Mouse (Mus musculus): ENCODE data around the gene Nfatc2. TPM values are rescaled to one million over a fixed set of nuclear protein-coding genes. Genes with fewer than 3 reads are reported as not detected.

The Nfatc2 gene
- polyA plus RNA-seq, 1 experiment from 2014 or later, result 2.6 TPM

GRCm38 (mm10) chr2:168491791-168492190 lies 109.7 kb downstream of the Nfatc2 start:
- WGBS, result 50% methylated on average over 7 of the region's 7 CpGs
- H3K9ac ChIP-seq (replicated peaks; ENCODE audit: low read length), result no peak overlapping the region
- ATAC-seq (ENCODE audit: low FRiP score, low TSS enrichment), result no peak
- H3K4me3 ChIP-seq (ENCODE audit: low read length), result no peak overlapping the region
- no peak overlapping the region for H3K4me2 ChIP-seq (replicated peaks; ENCODE audit: low read depth, low read length)
- no peaks in the 10 kb centered on the region for H3K27me3 ChIP-seq (ENCODE audit: insufficient read depth, low read length)
- no peaks in the 10 kb centered on the region for H3K9me3 ChIP-seq (ENCODE audit: low read length)
- H3K36me3 ChIP-seq (ENCODE audit: insufficient read depth, low read length), result no peaks in the 10 kb centered on the region
- no peak overlapping the region for H3K27ac ChIP-seq (ENCODE audit: low read length)
- no peaks in the 10 kb centered on the region for H3K4me1 ChIP-seq (ENCODE audit: insufficient read depth, low read length)

- ATAC-seq (ENCODE audit: low FRiP score, low TSS enrichment), result no peak
- 87% methylated on average over 13 of the region's 13 CpGs for WGBS
- H3K36me3 ChIP-seq (ENCODE audit: insufficient read depth, low read length), result no peaks in the 10 kb centered on the region
- no peaks in the 10 kb centered on the region for H3K4me1 ChIP-seq (ENCODE audit: insufficient read depth, low read length)
- no peaks in the 10 kb centered on the region for H3K27me3 ChIP-seq (ENCODE audit: insufficient read depth, low read length)
- H3K9me3 ChIP-seq (ENCODE audit: low read length), result no peaks in the 10 kb centered on the region
- no peak overlapping the region for H3K4me2 ChIP-seq (replicated peaks; ENCODE audit: low read depth, low read length)
- H3K4me3 ChIP-seq (ENCODE audit: low read length), result no peak overlapping the region
- H3K27ac ChIP-seq (ENCODE audit: low read length), result no peak overlapping the region
- no peak overlapping the region for H3K9ac ChIP-seq (replicated peaks; ENCODE audit: low read length)
These were observed 111.5 kb downstream of the Nfatc2 start for GRCm38 (mm10) chr2:168489953-168490352.

DNA sequence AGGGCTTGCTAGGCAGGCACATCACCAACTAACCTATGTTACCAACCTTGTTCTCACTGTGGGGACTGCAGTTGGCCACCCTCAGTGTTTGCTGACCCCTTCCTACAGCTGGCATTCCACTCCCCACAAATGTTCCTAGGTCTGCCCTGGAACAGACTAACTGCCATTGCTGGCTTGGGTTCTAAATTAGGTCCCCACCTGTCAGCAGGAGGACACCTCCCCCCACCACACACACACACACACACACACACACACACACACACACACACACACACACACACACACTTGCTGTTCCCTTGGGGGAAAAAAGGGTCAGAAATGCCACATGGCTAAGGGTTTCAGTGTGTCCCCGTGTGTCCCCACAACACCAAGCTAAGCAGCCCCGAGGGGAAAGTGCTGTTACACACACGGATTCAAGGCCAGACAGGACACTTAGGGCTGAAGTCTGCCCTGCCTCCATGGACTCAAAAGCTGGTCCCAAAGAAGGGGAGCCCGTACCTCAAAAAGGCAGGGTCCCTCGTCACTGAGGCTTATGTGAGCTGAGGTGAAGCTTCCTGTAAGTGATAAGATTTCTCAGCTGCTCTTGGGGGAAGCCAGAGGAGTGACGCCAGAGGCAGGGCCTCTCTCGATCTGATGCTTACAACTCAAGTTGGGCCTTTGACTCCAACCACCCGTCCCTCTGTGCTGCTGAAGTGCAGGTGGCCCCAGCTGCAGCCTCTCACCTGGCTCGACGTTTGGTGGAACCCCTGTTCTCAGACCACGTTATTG lies 113.1 kb downstream of the Nfatc2 start:
- 81% methylated on average over 11 of the region's 11 CpGs for WGBS

GRCm38 (mm10) chr2:168481121-168481520 lies 120.3 kb downstream of the Nfatc2 start:
- no peaks in the 10 kb centered on the region for H3K36me3 ChIP-seq (ENCODE audit: insufficient read depth, low read length)
- ATAC-seq (ENCODE audit: low FRiP score, low TSS enrichment), result no peak
- no peaks in the 10 kb centered on the region for H3K9me3 ChIP-seq (ENCODE audit: low read length)
- no peaks in the 10 kb centered on the region for H3K27me3 ChIP-seq (ENCODE audit: insufficient read depth, low read length)
- H3K9ac ChIP-seq (replicated peaks; ENCODE audit: low read length), result no peak overlapping the region
- H3K4me3 ChIP-seq (ENCODE audit: low read length), result no peak overlapping the region
- no peak overlapping the region for H3K27ac ChIP-seq (ENCODE audit: low read length)
- 86% methylated on average over 14 of the region's 14 CpGs for WGBS
- H3K4me2 ChIP-seq (replicated peaks; ENCODE audit: low read depth, low read length), result no peak overlapping the region
- no peaks in the 10 kb centered on the region for H3K4me1 ChIP-seq (ENCODE audit: insufficient read depth, low read length)

More for the DNA sequence above, 113.1 kb downstream of the Nfatc2 start:
- H3K27ac ChIP-seq (ENCODE audit: low read length), result no peak overlapping the region
- ATAC-seq (ENCODE audit: low FRiP score, low TSS enrichment), result no peak
- no peak overlapping the region for H3K9ac ChIP-seq (replicated peaks; ENCODE audit: low read length)
- no peaks in the 10 kb centered on the region for H3K27me3 ChIP-seq (ENCODE audit: insufficient read depth, low read length)
- no peak overlapping the region for H3K4me2 ChIP-seq (replicated peaks; ENCODE audit: low read depth, low read length)
- H3K9me3 ChIP-seq (ENCODE audit: low read length), result no peaks in the 10 kb centered on the region
- no peaks in the 10 kb centered on the region for H3K36me3 ChIP-seq (ENCODE audit: insufficient read depth, low read length)
- no peaks in the 10 kb centered on the region for H3K4me1 ChIP-seq (ENCODE audit: insufficient read depth, low read length)
- H3K4me3 ChIP-seq (ENCODE audit: low read length), result no peak overlapping the region

DNA sequence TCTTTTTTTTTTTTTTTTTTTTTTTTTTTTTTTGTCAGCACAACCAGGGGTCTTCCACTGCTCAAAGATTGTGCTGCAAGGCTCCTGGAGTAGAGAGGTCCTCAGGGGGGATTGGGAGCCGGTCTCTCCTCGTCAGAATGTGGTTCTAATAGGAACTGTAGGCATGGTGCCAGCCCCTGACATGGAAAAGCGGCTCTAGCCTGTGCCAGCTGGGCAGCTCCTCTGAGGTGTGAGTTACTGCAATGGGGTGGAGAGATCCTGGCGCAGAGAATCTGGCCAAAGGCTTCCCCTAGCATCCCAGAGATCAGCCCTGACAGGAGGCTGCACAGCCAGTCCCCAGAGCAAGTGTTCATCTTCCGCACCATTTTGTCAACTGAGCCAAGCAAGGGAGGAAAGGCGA lies 120.8 kb downstream of the Nfatc2 start:
- Histone ChIP-seq H3K36me3 (ENCODE audit: insufficient read depth, low read length) (no peaks in the 10 kb centered on the region), H3K4me2 (replicated peaks; ENCODE audit: low read depth, low read length) (no peak overlapping the region), H3K9me3 (ENCODE audit: low read length) (no peaks in the 10 kb centered on the region), H3K27me3 (ENCODE audit: insufficient read depth, low read length) (no peaks in the 10 kb centered on the region), H3K27ac (ENCODE audit: low read length) (no peak overlapping the region), H3K4me1 (ENCODE audit: insufficient read depth, low read length) (no peaks in the 10 kb centered on the region), H3K9ac (replicated peaks; ENCODE audit: low read length) (no peak overlapping the region), H3K4me3 (ENCODE audit: low read length) (no peak overlapping the region)
- ATAC-seq (ENCODE audit: low FRiP score, low TSS enrichment), result no peak
- WGBS, result 79% methylated on average over 6 of the region's 6 CpGs

DNA sequence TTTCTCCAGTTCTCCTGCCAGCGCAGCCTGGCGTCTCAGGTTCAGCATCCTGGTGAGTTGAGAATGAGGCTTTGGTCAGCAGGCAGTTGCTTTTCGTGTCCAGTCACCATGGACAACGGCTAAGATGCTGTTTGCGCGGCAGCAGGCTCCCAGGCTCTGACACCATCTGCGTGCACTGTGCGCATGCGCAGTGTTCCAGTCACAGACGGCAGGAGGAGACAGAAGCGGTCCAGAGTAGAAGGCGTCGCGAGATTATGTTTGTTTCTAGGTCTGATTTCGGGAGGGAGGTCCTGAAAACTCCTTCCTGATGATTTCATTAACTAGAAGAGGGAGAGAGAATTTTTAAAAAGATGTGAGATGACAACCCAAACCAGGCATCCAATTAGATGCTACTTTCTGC lies 121.5 kb downstream of the Nfatc2 start:
- Histone ChIP-seq H3K27me3 (ENCODE audit: insufficient read depth, low read length) (no peaks in the 10 kb centered on the region), H3K9me3 (ENCODE audit: low read length) (no peaks in the 10 kb centered on the region), H3K36me3 (ENCODE audit: insufficient read depth, low read length) (no peaks in the 10 kb centered on the region), H3K4me2 (replicated peaks; ENCODE audit: low read depth, low read length) (no peak overlapping the region), H3K4me3 (ENCODE audit: low read length) (no peak overlapping the region), H3K9ac (replicated peaks; ENCODE audit: low read length) (no peak overlapping the region), H3K27ac (ENCODE audit: low read length) (no peak overlapping the region), H3K4me1 (ENCODE audit: insufficient read depth, low read length) (no peaks in the 10 kb centered on the region)
- WGBS, result 82% methylated on average over 15 of the region's 15 CpGs
- no peak for ATAC-seq (ENCODE audit: low FRiP score, low TSS enrichment)

DNA sequence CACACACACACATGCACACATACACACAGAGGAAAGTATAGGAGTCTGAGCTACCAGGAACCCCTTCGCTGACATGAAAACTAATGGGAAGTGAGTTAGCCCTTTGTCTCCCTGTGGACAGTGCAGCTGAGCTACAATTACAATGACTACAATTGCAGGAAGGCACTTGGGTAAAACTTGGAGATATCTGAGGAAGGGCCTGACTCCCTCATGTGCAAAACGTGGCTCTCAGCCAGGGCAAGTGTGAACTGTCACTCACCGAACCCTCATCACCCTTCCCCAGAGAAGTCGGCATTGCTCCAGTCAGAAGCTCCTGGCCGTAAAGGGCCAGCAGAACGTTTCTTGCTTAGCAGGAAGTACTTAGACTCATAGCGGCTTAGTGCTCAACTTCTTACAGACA lies 123.0 kb downstream of the Nfatc2 start:
- H3K9me3 ChIP-seq (ENCODE audit: low read length), result no peaks in the 10 kb centered on the region
- no peak overlapping the region for H3K4me2 ChIP-seq (replicated peaks; ENCODE audit: low read depth, low read length)
- H3K36me3 ChIP-seq (ENCODE audit: insufficient read depth, low read length), result no peaks in the 10 kb centered on the region
- no peak overlapping the region for H3K4me3 ChIP-seq (ENCODE audit: low read length)
- ATAC-seq (ENCODE audit: low FRiP score, low TSS enrichment), result peak; percentile 49; the same call in 1 of the 2 replicates
- no peak overlapping the region for H3K9ac ChIP-seq (replicated peaks; ENCODE audit: low read length)
- WGBS, result 38% methylated on average over 7 of the region's 7 CpGs
- H3K27ac ChIP-seq (ENCODE audit: low read length), result no peak overlapping the region; the same call in 1 of the 2 replicates
- H3K4me1 ChIP-seq (ENCODE audit: insufficient read depth, low read length), result no peaks in the 10 kb centered on the region
- no peaks in the 10 kb centered on the region for H3K27me3 ChIP-seq (ENCODE audit: insufficient read depth, low read length)

GRCm38 (mm10) chr2:168473496-168473895 lies 128.0 kb downstream of the Nfatc2 start:
- Histone ChIP-seq H3K36me3 (ENCODE audit: insufficient read depth, low read length) (no peaks in the 10 kb centered on the region), H3K27me3 (ENCODE audit: insufficient read depth, low read length) (peaks cover 4% of the 10 kb centered on the region; the same call in 1 of the 2 replicates), H3K27ac (ENCODE audit: low read length) (no peak overlapping the region), H3K4me1 (ENCODE audit: insufficient read depth, low read length) (peaks cover 6% of the 10 kb centered on the region; the same call in 1 of the 2 replicates), H3K4me2 (replicated peaks; ENCODE audit: low read depth, low read length) (no peak overlapping the region), H3K9me3 (ENCODE audit: low read length) (no peaks in the 10 kb centered on the region), H3K9ac (replicated peaks; ENCODE audit: low read length) (no peak overlapping the region), H3K4me3 (ENCODE audit: low read length) (no peak overlapping the region)
- no peak for ATAC-seq (ENCODE audit: low FRiP score, low TSS enrichment)
- 52% methylated on average over 9 of the region's 9 CpGs for WGBS

GRCm38 (mm10) chr2:168472899-168473298 lies 128.6 kb downstream of the Nfatc2 start:
- Histone ChIP-seq H3K9me3 (ENCODE audit: low read length) (no peaks in the 10 kb centered on the region), H3K27ac (ENCODE audit: low read length) (no peak overlapping the region), H3K4me3 (ENCODE audit: low read length) (peak overlapping the region; percentile 38), H3K9ac (replicated peaks; ENCODE audit: low read length) (peak overlapping the region; percentile 64), H3K27me3 (ENCODE audit: insufficient read depth, low read length) (peaks cover 4% of the 10 kb centered on the region; the same call in 1 of the 2 replicates), H3K4me1 (ENCODE audit: insufficient read depth, low read length) (peaks cover 6% of the 10 kb centered on the region; the same call in 1 of the 2 replicates), H3K4me2 (replicated peaks; ENCODE audit: low read depth, low read length) (peak overlapping the region; percentile 55), H3K36me3 (ENCODE audit: insufficient read depth, low read length) (no peaks in the 10 kb centered on the region)
- WGBS, result 7% methylated on average over 16 of the region's 16 CpGs
- no peak; the same call in 1 of the 2 replicates for ATAC-seq (ENCODE audit: low FRiP score, low TSS enrichment)

GRCm38 (mm10) chr2:168469032-168469431 lies 132.4 kb downstream of the Nfatc2 start:
- 13% methylated on average over 4 of the region's 4 CpGs for WGBS
- peak; percentile 42; the same call in 1 of the 2 replicates for ATAC-seq (ENCODE audit: low FRiP score, low TSS enrichment)

More at GRCm38 (mm10) chr2:168469032-168469431, 132.4 kb downstream of the Nfatc2 start:
- H3K36me3 ChIP-seq (ENCODE audit: insufficient read depth, low read length), result no peaks in the 10 kb centered on the region
- H3K4me3 ChIP-seq (ENCODE audit: low read length), result no peak overlapping the region
- H3K4me2 ChIP-seq (replicated peaks; ENCODE audit: low read depth, low read length), result no peak overlapping the region
- H3K27ac ChIP-seq (ENCODE audit: low read length), result no peak overlapping the region
- H3K27me3 ChIP-seq (ENCODE audit: insufficient read depth, low read length), result peaks cover 4% of the 10 kb centered on the region; the same call in 1 of the 2 replicates
- peaks cover 6% of the 10 kb centered on the region; the same call in 1 of the 2 replicates for H3K4me1 ChIP-seq (ENCODE audit: insufficient read depth, low read length)
- H3K9me3 ChIP-seq (ENCODE audit: low read length), result no peaks in the 10 kb centered on the region
- H3K9ac ChIP-seq (replicated peaks; ENCODE audit: low read length), result no peak overlapping the region

Data from kidney, embryonic 16.5 days (tissue).